Mouse (Mus musculus): Measurements from ENCODE around the gene Sec1. TPM values are rescaled to one million over a fixed set of nuclear protein-coding genes. Genes with fewer than 3 reads are reported as not detected.

Sec1 gene
- polyA plus RNA-seq, 1 experiment from 2014 or later = 0.36 TPM

DNA sequence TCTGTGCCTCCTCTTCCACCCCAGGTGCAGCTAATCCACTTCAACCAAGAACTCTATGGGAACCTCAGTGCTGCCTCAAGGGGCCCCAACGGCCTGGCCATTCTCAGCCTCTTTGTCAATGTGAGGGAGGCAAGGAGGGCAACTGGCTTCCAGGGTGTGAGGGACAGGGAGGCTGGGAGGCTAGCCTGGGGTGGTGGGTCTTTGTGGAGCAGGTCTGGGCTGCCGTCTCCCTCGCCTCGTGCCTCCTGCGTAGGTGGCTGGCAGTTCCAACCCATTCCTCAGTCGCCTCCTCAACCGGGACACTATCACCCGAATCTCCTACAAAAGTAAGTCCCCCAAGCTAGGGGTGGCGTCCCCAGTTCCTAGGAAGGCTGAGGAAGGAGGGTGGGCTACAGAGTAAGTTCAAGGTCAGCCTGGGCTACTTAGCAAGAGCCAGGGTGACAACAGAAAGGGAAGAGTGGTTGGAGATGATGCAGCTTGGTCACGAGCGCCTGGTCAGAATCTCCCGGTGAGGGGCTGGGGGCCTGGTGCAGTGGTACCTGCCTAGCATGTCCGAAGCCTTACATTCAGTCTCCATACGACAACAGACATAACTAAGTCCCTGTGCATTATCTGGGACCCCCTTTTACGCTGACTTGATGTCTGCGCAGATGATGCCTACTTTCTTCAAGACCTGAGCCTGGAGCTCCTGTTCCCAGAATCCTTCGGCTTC, 8.8 kb upstream of the Sec1 start:
- peak overlapping the region; percentile 98; the same call in 1 of the 2 replicates for H3K4me2 ChIP-seq
- H3K9ac ChIP-seq (ENCODE audit: low read length) = no peak overlapping the region
- WGBS = 88% methylated on average over 17 of the region's 17 CpGs
- ATAC-seq (ENCODE audit: low FRiP score) (no peak), DNase-seq (ENCODE audit: low spot score, missing footprints) (no peak)
- no peak overlapping the region for H3K4me3 ChIP-seq (ENCODE audit: low read depth, low read length)
- H3K9me3 ChIP-seq (ENCODE audit: control insufficient read depth, low read length) = no peaks in the 10 kb centered on the region
- no peaks in the 10 kb centered on the region for H3K36me3 ChIP-seq (ENCODE audit: control insufficient read depth, insufficient read depth, low read length)
- no peak overlapping the region for H3K27ac ChIP-seq (ENCODE audit: low read depth, low read length)
- H3K4me1 ChIP-seq (ENCODE audit: control insufficient read depth, insufficient read depth, low read length) = peaks cover 52% of the 10 kb centered on the region
- H3K27me3 ChIP-seq (ENCODE audit: control insufficient read depth, insufficient read depth, low read length) = peaks cover 22% of the 10 kb centered on the region

GRCm38 (mm10) chr7:45702316-45702715, 8.1 kb upstream of the Sec1 start:
- ATAC-seq (ENCODE audit: low FRiP score) (no peak), DNase-seq (ENCODE audit: low spot score, missing footprints) (no peak)
- WGBS = 96% methylated on average over 11 of the region's 11 CpGs
- no peak overlapping the region for H3K4me3 ChIP-seq (ENCODE audit: low read depth, low read length)
- no peak overlapping the region for H3K27ac ChIP-seq (ENCODE audit: low read depth, low read length)
- peaks cover 22% of the 10 kb centered on the region for H3K27me3 ChIP-seq (ENCODE audit: control insufficient read depth, insufficient read depth, low read length)
- H3K9ac ChIP-seq (ENCODE audit: low read length) = no peak overlapping the region
- no peaks in the 10 kb centered on the region for H3K9me3 ChIP-seq (ENCODE audit: control insufficient read depth, low read length)
- H3K36me3 ChIP-seq (ENCODE audit: control insufficient read depth, insufficient read depth, low read length) = no peaks in the 10 kb centered on the region
- H3K4me1 ChIP-seq (ENCODE audit: control insufficient read depth, insufficient read depth, low read length) = peaks cover 45% of the 10 kb centered on the region
- no peak overlapping the region for H3K4me2 ChIP-seq

GRCm38 (mm10) chr7:45701607-45702006, 7.4 kb upstream of the Sec1 start:
- Histone ChIP-seq H3K4me3 (ENCODE audit: low read depth, low read length) (peak overlapping the region; percentile 7; the same call in 1 of the 2 replicates), H3K4me2 (peak overlapping the region; percentile 0; the same call in 1 of the 2 replicates)
- 88% methylated on average over 11 of the region's 11 CpGs for WGBS

GRCm38 (mm10) chr7:45701072-45701471, 6.9 kb upstream of the Sec1 start:
- Histone ChIP-seq H3K27ac (ENCODE audit: low read depth, low read length) (peak overlapping the region; percentile 42; the same call in 1 of the 2 replicates), H3K36me3 (ENCODE audit: control insufficient read depth, insufficient read depth, low read length) (no peaks in the 10 kb centered on the region), H3K9me3 (ENCODE audit: control insufficient read depth, low read length) (no peaks in the 10 kb centered on the region), H3K4me3 (ENCODE audit: low read depth, low read length) (peak overlapping the region; percentile 7; the same call in 1 of the 2 replicates), H3K4me2 (peak overlapping the region; percentile 82), H3K27me3 (ENCODE audit: control insufficient read depth, insufficient read depth, low read length) (peaks cover 22% of the 10 kb centered on the region), H3K4me1 (ENCODE audit: control insufficient read depth, insufficient read depth, low read length) (peaks cover 33% of the 10 kb centered on the region), H3K9ac (ENCODE audit: low read length) (peak overlapping the region; percentile 45)
- DNase-seq (ENCODE audit: low spot score, missing footprints) = no peak
- no peak for ATAC-seq (ENCODE audit: low FRiP score)
- WGBS = 27% methylated on average over 11 of the region's 11 CpGs

More at GRCm38 (mm10) chr7:45701607-45702006, 7.4 kb upstream of the Sec1 start:
- no peaks in the 10 kb centered on the region for H3K9me3 ChIP-seq (ENCODE audit: control insufficient read depth, low read length)
- H3K4me1 ChIP-seq (ENCODE audit: control insufficient read depth, insufficient read depth, low read length) = peaks cover 38% of the 10 kb centered on the region
- H3K27me3 ChIP-seq (ENCODE audit: control insufficient read depth, insufficient read depth, low read length) = peaks cover 22% of the 10 kb centered on the region
- H3K36me3 ChIP-seq (ENCODE audit: control insufficient read depth, insufficient read depth, low read length) = no peaks in the 10 kb centered on the region
- ATAC-seq (ENCODE audit: low FRiP score) (no peak), DNase-seq (ENCODE audit: low spot score, missing footprints) (no peak)
- H3K27ac ChIP-seq (ENCODE audit: low read depth, low read length) = no peak overlapping the region
- H3K9ac ChIP-seq (ENCODE audit: low read length) = no peak overlapping the region

DNA sequence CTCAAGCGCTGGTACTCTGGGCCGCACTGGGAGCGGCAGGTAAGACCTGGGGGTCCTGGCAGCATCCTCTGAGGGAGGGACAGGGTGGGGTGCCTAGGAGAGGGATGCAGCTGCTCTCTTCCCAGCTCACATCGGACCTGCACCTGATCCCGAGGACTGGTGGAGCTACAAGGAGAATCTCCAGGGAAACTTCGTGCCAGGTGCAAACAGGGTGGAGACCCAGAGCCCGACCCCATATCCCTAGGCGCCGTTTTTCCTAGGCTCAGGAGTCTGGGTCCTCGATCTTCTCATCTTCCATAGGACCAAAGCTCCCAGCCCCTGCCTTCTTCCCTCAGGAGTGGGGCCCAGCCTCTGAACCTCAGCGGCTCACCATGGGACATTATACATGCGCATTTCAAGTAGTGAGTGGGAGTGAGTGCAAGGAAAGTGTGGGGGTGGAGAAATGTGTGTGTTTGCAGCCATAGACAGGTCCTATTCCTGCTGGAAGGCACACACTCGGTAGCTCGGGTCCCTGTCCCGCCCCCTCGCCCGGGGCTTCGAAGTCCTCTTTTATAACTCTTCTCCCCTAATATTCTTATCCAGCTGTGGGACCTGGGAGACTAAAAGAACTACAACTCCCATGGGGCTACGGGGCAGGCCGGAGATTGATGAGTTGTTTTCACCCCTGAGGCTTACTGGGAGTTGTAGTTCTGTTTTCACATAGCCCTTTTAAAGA, 6.3 kb upstream of the Sec1 start:
- peaks cover 22% of the 10 kb centered on the region for H3K27me3 ChIP-seq (ENCODE audit: control insufficient read depth, insufficient read depth, low read length)
- peak overlapping the region; percentile 67 for H3K9ac ChIP-seq (ENCODE audit: low read length)
- no peaks in the 10 kb centered on the region for H3K9me3 ChIP-seq (ENCODE audit: control insufficient read depth, low read length)
- no peaks in the 10 kb centered on the region for H3K36me3 ChIP-seq (ENCODE audit: control insufficient read depth, insufficient read depth, low read length)
- 1% methylated on average over 20 of the region's 20 CpGs for WGBS
- peak overlapping the region; percentile 37 for H3K4me3 ChIP-seq (ENCODE audit: low read depth, low read length)
- no peak overlapping the region; the same call in 1 of the 2 replicates for H3K27ac ChIP-seq (ENCODE audit: low read depth, low read length)
- ATAC-seq (ENCODE audit: low FRiP score) (peak; percentile 34), DNase-seq (ENCODE audit: low spot score, missing footprints) (peak; percentile 97)
- H3K4me1 ChIP-seq (ENCODE audit: control insufficient read depth, insufficient read depth, low read length) = peaks cover 27% of the 10 kb centered on the region
- peak overlapping the region; percentile 82 for H3K4me2 ChIP-seq

DNA sequence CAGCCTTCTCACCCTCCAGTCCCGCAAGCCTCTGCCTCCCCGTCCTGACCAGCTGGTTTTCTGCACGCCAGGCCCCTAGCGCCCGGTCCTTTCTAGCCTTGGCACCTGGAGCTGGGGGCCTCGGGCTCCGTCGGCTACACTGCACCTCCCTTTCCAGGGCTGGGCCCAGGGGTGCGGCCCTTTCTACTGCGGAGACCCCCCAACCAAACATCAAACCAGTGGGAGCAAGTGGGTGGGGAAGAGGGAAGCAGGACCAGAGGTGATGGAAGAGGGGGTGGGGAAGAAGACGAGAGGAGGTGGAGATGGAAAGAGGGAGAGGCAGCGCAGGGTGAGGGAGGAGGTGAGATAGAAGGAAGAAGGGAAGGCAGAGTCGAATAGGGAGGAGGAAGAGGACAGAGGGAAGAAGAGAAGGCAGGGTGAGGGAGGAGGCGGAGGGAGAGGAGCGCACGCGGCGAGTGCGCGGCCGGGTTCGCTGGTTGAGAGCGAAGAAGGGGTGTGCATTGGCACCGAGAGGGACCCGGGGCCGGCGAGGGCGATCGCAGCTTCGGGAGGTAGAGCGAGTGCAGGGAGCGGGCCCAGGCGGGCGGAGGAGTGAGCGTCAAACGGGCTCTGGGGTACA, 5.4 kb upstream of the Sec1 start, which contains the start of gene Car11:
Gene Car11, plus strand, starts transcription at position 321 of the 619 bp plus-strand sequence.
- H3K4me3 ChIP-seq (ENCODE audit: low read depth, low read length) = peak within 1 kb of the TSS; percentile 37
- ATAC-seq (ENCODE audit: low FRiP score) (no peak), DNase-seq (ENCODE audit: low spot score, missing footprints) (peak; percentile 92)
- H3K27me3 ChIP-seq (ENCODE audit: control insufficient read depth, insufficient read depth, low read length) = peaks cover 22% of the 10 kb centered on the region
- H3K9ac ChIP-seq (ENCODE audit: low read length) = peak within 1 kb of the TSS; percentile 67
- WGBS = 1% methylated on average over 36 of the region's 36 CpGs
- H3K9me3 ChIP-seq (ENCODE audit: control insufficient read depth, low read length) = no peaks in the 10 kb centered on the region
- peak within 1 kb of the TSS; percentile 82 for H3K4me2 ChIP-seq
- peaks cover 26% of the 10 kb centered on the region for H3K4me1 ChIP-seq (ENCODE audit: control insufficient read depth, insufficient read depth, low read length)
- no peaks in the 10 kb centered on the region for H3K36me3 ChIP-seq (ENCODE audit: control insufficient read depth, insufficient read depth, low read length)
- H3K27ac ChIP-seq (ENCODE audit: low read depth, low read length) = no peak within 1 kb of the TSS; the same call in 1 of the 2 replicates

DNA sequence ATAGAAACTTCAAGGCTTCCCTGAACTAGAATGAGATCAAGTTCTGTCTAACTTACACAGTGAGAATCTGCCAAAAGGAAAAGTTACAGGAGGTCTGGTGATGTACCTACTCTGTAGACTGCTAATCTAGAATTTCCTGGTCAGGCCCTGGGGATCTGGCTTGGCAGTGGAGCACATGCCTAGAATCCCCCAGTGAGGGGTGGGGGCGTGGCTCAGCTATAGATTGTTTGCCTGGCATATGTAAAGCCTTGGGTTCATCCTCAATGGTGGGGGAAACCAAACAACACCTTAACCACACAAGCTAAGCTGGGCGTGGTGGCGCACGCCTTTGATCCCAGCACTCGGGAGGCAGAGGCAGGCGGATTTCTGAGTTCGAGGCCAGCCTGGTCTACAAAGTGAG, 3.7 kb upstream of the Sec1 start:
- H3K4me2 ChIP-seq = no peak overlapping the region
- ATAC-seq (ENCODE audit: low FRiP score) = no peak
- no peak overlapping the region for H3K9ac ChIP-seq (ENCODE audit: low read length)
- DNase-seq (ENCODE audit: low spot score, missing footprints) = no peak
- 86% methylated on average over 7 of the region's 7 CpGs for WGBS
- H3K27me3 ChIP-seq (ENCODE audit: control insufficient read depth, insufficient read depth, low read length) = peaks cover 22% of the 10 kb centered on the region
- no peaks in the 10 kb centered on the region for H3K36me3 ChIP-seq (ENCODE audit: control insufficient read depth, insufficient read depth, low read length)
- H3K4me1 ChIP-seq (ENCODE audit: control insufficient read depth, insufficient read depth, low read length) = peaks cover 15% of the 10 kb centered on the region
- H3K9me3 ChIP-seq (ENCODE audit: control insufficient read depth, low read length) = no peaks in the 10 kb centered on the region
- no peak overlapping the region for H3K4me3 ChIP-seq (ENCODE audit: low read depth, low read length)
- H3K27ac ChIP-seq (ENCODE audit: low read depth, low read length) = no peak overlapping the region

DNA sequence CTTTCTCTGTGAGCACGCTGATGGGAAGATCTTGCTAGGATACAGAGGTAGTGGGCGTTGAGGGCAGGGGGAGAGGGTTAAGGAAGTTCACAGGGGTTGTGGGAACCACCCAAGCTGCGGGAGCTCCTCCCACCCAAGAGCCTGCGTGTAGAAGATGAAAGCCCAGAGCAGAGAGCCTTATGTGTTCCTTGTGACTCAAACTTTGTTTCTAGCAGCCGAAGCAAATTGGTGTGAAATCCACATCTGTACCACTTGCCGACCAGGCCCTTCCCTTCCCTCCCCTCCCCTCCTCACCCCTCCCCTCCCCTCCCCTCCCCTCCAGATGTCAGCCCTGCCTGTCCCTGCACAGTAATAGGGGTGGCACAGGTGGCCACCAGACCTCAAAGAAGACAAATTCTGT, 896 bp upstream of the Sec1 start:
- H3K27ac ChIP-seq (ENCODE audit: low read depth, low read length) = peak overlapping the region; percentile 14; the same call in 1 of the 2 replicates
- no peak overlapping the region for H3K4me2 ChIP-seq
- no peak overlapping the region for H3K4me3 ChIP-seq (ENCODE audit: low read depth, low read length)
- H3K9me3 ChIP-seq (ENCODE audit: control insufficient read depth, low read length) = no peaks in the 10 kb centered on the region
- DNase-seq (ENCODE audit: low spot score, missing footprints) (no peak), ATAC-seq (ENCODE audit: low FRiP score) (peak; percentile 43; the same call in 1 of the 2 replicates)
- H3K27me3 ChIP-seq (ENCODE audit: control insufficient read depth, insufficient read depth, low read length) = peaks cover 19% of the 10 kb centered on the region
- peaks cover 5% of the 10 kb centered on the region for H3K4me1 ChIP-seq (ENCODE audit: control insufficient read depth, insufficient read depth, low read length)
- WGBS = 27% methylated on average over 6 of the region's 6 CpGs
- H3K36me3 ChIP-seq (ENCODE audit: control insufficient read depth, insufficient read depth, low read length) = no peaks in the 10 kb centered on the region
- H3K9ac ChIP-seq (ENCODE audit: low read length) = no peak overlapping the region

All from midbrain, embryonic 11.5 days (tissue).